Mouse (Mus musculus) neutrophil, adult 83 days (primary cell): Measurements from ENCODE around the gene Pla2g4d. TPM values are rescaled to one million over a fixed set of nuclear protein-coding genes. Genes with fewer than 3 reads are reported as not detected.

ENCODE experiments used
- total RNA-seq, 2 experiments: library from RNA; stranded (reverse); gene quantifications; one replicate each; pipeline ENCODE4 v1.2.4; 2023

Gene Pla2g4d
- not detected for total RNA-seq

DNA sequence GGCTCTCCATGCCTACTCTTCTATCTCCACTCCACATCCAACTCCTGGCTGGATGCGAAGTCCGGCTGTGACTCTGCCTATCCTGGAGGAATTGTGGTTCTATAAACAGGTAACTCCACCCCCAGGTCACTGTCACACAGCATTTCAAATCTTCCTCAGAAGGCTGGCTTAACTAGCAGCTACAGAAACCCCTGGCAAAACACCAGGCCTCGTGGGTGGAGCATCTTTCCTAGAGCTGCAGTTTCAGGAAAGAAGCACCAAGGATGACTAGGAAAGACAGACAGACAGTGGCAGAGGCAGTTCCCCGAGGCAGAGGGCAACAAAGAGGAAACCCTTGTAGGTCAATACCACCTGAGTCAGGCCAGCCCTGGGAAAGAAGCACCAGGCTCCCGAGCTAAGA is at the start of gene Pla2g4d:
TSS of gene Pla2g4d (minus strand) at position 203 of the 400 bp plus-strand sequence.

DNA sequence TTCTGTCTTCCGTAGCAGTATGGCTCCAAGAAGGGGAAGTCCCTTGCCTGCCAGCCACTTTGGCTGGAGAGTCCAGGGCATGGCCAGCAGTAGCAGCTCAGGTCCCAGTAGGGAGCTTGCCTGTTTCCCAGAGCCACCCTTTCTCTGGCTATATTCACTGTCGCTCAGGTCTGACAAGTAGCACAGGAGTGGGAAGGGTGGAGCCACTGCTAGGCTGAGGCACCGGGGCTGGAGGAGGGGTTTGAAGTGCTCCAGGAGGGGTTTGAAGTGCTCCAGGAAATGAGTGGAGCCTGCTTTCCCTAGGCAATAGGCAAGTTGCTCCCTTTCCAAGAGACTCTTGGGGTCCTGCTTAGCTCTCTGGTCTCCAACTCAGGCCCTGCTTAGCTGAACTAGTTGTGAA is 25.0 kb upstream of the Pla2g4d start, which contains the start of gene Pla2g4f:
TSS of gene Pla2g4f (minus strand) at position 190 of the 400 bp plus-strand sequence.

DNA sequence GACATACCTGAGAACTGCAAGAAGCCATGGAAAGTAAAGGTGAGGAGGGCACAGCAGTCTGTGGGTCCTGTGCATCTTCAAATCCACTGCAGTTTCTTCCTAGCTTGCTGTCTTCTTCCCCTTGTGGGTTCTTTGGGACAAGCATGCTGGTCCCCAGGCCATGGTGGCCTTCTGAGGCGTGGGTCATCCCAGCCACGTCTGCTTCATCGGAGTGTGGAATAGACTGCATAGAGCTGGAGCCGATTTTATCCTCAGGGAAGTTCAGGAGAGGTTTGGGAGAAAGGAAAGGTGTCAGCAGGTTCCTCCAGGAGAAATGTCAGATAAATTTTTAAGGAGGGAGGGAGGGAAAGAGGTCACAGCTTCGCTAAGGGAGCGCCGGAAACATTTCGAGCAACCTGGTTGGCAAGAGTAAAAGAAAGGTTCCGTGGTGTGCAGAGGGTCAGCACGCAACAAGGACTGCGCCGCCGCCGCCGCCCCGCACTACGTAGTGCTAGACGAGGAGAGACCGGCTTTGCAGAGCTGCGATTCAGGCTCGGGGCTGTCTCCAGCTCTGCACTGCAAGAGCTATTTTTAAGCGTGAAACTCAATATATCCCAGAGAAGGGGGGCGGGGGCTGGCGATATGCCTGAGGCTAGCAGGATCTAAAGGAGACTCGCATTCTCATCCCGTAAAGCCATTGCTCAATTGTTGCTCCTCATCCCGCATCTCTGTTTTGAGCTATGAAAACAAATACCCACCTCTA is 44.1 kb downstream of the Pla2g4d start, which contains the start of gene Pla2g4e:
TSS of gene Pla2g4e (minus strand) at position 657 of the 742 bp plus-strand sequence.

Other genes starting within 250 kb of the Pla2g4d start
- 10 to 100 TPM; 56.7 to 59.3 TPM for gene Ehd4, start 134.6 kb downstream of the Pla2g4d start, total RNA-seq
- not detected for gene Pla2g4e, start 43.9 kb downstream of the Pla2g4d start, total RNA-seq
- not detected for gene Pla2g4f, start 25.0 kb upstream of the Pla2g4d start, total RNA-seq
- gene Vps39, start 63.9 kb upstream of the Pla2g4d start, total RNA-seq = 10 to 100 TPM; 27.9 to 31.8 TPM
- gene Ganc, start 114.7 kb upstream of the Pla2g4d start, total RNA-seq = 10 to 100 TPM; 17.9 to 18.8 TPM
- 10 to 100 TPM; 25.4 to 27.6 TPM for gene Tmem87a, start 114.9 kb upstream of the Pla2g4d start, total RNA-seq
- under 1 TPM; 0.20 to 0.29 TPM for gene Capn3, start 166.8 kb upstream of the Pla2g4d start, total RNA-seq